Mouse (Mus musculus): Measurements from ENCODE around the gene Aldh1l2. TPM values are rescaled to one million over a fixed set of nuclear protein-coding genes. Genes with fewer than 3 reads are reported as not detected.

The Aldh1l2 gene
- 0.27 and 0.48 TPM in 2 replicates for polyA plus RNA-seq (2012; rRNA removed)

DNA sequence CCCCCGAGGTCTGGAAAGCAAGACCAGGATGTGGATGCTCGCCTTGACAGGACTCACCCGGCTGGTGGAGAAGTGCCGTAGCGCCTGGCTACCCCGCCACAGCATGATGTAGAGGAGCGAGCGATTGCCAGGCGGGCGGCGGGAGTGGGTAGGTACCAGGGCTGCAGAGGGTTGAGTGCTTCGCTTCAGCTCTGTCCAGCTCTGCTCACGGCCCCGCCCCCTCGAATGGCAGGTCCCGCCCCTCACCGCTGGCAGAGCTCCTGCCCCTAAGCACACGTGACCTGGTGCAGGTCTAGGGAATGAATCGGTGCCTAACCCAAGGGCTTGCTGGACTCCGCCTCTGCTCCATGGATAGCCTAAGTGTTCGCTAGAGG, at the start of gene Aldh1l2:
Aldh1l2 (minus strand) TSS at position 231 of the 374 bp plus-strand sequence.
- TF ChIP-seq POLR2A (IDR thresholded peaks at IDR 0.05; ENCODE audit: control insufficient read depth, extremely low read depth, insufficient read depth, low read length, poor library complexity) = no peak
- TF ChIP-seq CTCF (IDR thresholded peaks at IDR 0.05; ENCODE audit: borderline replicate concordance, control insufficient read depth, extremely low read depth, insufficient read depth, low read length, poor library complexity) = no peak
- Histone ChIP-seq H3K4me1 (replicated peaks; ENCODE audit: control insufficient read depth, insufficient read depth, low read length) (0 out of 2 replicates have a peak, but pooled peaks cover 7% of the 10 kb centered on the region), H3K4me3 (ENCODE audit: control insufficient read depth, insufficient read depth, low read length) (peak within 1 kb of the TSS; percentile 8; the same call in 1 of the 2 replicates), H3K36me3 (ENCODE audit: control insufficient read depth, insufficient read depth, low read length) (no peaks in the 10 kb centered on the region), H3K27ac (ENCODE audit: control insufficient read depth, insufficient read depth, low read length) (no peak within 1 kb of the TSS), H3K27me3 (ENCODE audit: control insufficient read depth, insufficient read depth, low read length) (peaks cover 2% of the 10 kb centered on the region; the same call in 1 of the 2 replicates)
- peak; percentile 50 for DNase-seq
- 2% methylated on average over 21 of the region's 21 CpGs for WGBS

DNA sequence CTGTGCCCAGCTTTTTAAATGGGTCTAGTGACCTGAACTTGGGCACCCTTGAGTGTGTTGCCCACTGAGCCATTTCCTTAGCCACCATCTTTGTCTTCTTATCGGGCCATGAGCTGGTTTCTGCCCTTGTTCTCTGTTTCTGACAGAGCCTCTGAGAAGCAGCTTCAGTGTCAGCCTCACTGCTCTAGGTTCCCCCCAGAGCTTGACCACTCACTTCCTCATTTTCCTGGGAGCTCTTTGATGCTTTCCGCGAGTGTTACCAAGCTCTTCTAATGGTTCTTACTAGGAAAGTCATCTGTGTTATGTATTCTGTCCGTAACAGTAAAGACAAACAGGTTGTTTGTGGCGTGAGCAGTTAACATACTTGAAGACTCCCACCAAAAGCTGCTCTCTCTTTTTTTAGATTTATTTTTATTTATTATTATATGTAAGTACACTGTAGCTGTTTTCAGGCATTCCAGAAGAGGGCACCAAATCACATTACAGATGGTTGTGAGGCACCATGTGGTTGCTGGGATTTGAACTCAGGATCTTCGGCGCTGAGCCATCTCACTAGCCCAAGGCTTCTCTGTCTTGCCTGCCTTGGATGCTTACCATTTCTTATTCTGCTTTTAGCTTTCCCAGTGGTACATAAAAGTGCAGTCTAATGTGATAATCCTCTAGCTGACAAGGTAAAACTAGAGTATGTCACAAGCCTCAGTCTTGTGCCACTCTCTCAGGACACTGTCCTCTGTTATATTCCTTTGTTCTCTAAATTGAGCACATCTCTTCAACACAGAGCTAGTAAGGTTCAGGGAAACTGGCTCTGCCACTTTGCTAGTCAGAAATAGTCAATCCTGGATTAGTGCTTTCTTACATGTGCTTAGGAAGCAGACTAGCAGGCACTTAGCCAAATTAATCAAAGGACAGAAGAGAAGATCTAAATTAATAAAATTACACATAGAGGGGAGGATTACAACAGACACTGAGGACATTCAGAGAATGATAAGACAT, 31.8 kb upstream of the Aldh1l2 start:
- TF ChIP-seq POLR2A (IDR thresholded peaks at IDR 0.05; ENCODE audit: control insufficient read depth, extremely low read depth, insufficient read depth, low read length, poor library complexity) = no peak
- TF ChIP-seq CTCF (IDR thresholded peaks at IDR 0.05; ENCODE audit: borderline replicate concordance, control insufficient read depth, extremely low read depth, insufficient read depth, low read length, poor library complexity) = no peak
- no peak overlapping the region for H3K4me3 ChIP-seq (ENCODE audit: control insufficient read depth, insufficient read depth, low read length)
- H3K36me3 ChIP-seq (ENCODE audit: control insufficient read depth, insufficient read depth, low read length) = peaks cover 62% of the 10 kb centered on the region
- 74% methylated on average over 7 of the region's 7 CpGs for WGBS
- H3K4me1 ChIP-seq (replicated peaks; ENCODE audit: control insufficient read depth, insufficient read depth, low read length) = no peaks in the 10 kb centered on the region
- no peak overlapping the region for H3K27ac ChIP-seq (ENCODE audit: control insufficient read depth, insufficient read depth, low read length)
- no peaks in the 10 kb centered on the region for H3K27me3 ChIP-seq (ENCODE audit: control insufficient read depth, insufficient read depth, low read length)
- no peak for DNase-seq

DNA sequence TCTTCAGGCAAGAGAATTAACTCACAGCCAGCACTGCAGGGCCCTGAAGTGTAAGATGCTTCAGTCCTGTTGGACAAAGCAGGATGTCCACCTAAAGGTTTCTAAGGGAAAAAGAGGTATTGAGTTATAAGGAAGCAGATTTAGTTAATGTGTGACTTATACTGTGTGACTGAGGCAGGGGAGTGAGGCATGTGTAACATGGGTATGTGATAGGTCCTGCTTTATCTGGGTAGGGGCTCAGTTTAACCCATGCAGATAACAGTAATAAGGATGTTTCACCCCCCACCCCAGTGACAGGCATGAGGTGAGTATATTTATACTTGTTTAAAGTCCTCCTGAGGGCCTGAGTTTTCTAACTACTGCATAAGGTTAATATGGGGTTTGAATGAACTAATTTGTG, 29.1 kb upstream of the Aldh1l2 start:
- Histone ChIP-seq H3K27me3 (ENCODE audit: control insufficient read depth, insufficient read depth, low read length) (no peaks in the 10 kb centered on the region), H3K27ac (ENCODE audit: control insufficient read depth, insufficient read depth, low read length) (no peak overlapping the region), H3K4me3 (ENCODE audit: control insufficient read depth, insufficient read depth, low read length) (no peak overlapping the region), H3K36me3 (ENCODE audit: control insufficient read depth, insufficient read depth, low read length) (peaks cover 70% of the 10 kb centered on the region), H3K4me1 (replicated peaks; ENCODE audit: control insufficient read depth, insufficient read depth, low read length) (no peaks in the 10 kb centered on the region)
- DNase-seq = no peak
- TF ChIP-seq CTCF (IDR thresholded peaks at IDR 0.05; ENCODE audit: borderline replicate concordance, control insufficient read depth, extremely low read depth, insufficient read depth, low read length, poor library complexity) (no peak), POLR2A (IDR thresholded peaks at IDR 0.05; ENCODE audit: control insufficient read depth, extremely low read depth, insufficient read depth, low read length, poor library complexity) (no peak)

DNA sequence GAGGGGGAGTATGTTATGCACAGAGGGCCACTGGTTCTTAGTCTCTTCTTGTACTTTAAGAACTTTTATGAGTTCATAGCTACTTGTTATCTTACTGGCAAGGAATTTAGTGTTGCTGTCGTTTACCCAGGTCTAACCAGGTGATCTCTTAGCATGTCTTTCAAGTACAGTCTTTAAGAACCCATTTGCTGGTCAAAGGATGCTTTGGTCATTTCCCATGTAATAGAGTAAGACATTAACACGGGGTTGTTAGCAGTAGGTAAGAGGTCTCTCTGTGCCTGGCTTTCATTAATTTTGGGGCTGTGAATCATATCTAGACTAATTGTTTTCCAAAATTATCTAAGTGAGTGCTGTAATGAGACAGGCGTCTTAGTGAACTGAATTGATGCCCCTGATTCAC, 11.4 kb upstream of the Aldh1l2 start:
- Histone ChIP-seq H3K4me3 (ENCODE audit: control insufficient read depth, insufficient read depth, low read length) (no peak overlapping the region), H3K27ac (ENCODE audit: control insufficient read depth, insufficient read depth, low read length) (no peak overlapping the region), H3K4me1 (replicated peaks; ENCODE audit: control insufficient read depth, insufficient read depth, low read length) (peaks cover 3% of the 10 kb centered on the region; the same call in 1 of the 2 replicates), H3K27me3 (ENCODE audit: control insufficient read depth, insufficient read depth, low read length) (no peaks in the 10 kb centered on the region), H3K36me3 (ENCODE audit: control insufficient read depth, insufficient read depth, low read length) (peaks cover 14% of the 10 kb centered on the region; the same call in 1 of the 2 replicates)
- WGBS = 79% methylated on average over 3 of the region's 3 CpGs
- no peak for DNase-seq
- TF ChIP-seq CTCF (IDR thresholded peaks at IDR 0.05; ENCODE audit: borderline replicate concordance, control insufficient read depth, extremely low read depth, insufficient read depth, low read length, poor library complexity) (no peak), POLR2A (IDR thresholded peaks at IDR 0.05; ENCODE audit: control insufficient read depth, extremely low read depth, insufficient read depth, low read length, poor library complexity) (no peak)

DNA sequence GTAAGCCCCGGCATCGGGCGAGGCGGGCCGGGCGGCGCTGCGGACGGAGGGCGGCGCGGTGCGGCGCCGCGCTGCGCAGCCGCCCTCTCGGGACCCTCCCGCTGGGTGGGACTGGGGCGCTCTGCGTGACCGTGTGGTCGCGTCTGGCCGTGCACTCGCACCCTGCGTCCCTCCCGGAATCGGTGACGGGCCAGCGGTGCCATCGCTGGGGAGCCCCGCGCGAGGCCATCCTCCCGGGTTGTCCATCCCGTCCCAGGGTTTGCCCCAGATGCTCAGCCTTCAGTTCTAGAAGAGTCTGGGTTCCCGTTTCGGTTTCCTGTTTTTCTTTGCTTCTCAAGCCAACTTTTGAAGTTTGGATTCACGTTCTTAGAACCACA, 10.2 kb upstream of the Aldh1l2 start:
- peaks cover 4% of the 10 kb centered on the region; the same call in 1 of the 2 replicates for H3K36me3 ChIP-seq (ENCODE audit: control insufficient read depth, insufficient read depth, low read length)
- no peaks in the 10 kb centered on the region for H3K27me3 ChIP-seq (ENCODE audit: control insufficient read depth, insufficient read depth, low read length)
- H3K27ac ChIP-seq (ENCODE audit: control insufficient read depth, insufficient read depth, low read length) = 0 out of 2 replicates have a peak overlapping the region, but pooled peaks have one; percentile 23
- peak; percentile 59 for DNase-seq
- WGBS = under 1% methylated on average over 41 of the region's 41 CpGs
- peak overlapping the region; percentile 90 for H3K4me3 ChIP-seq (ENCODE audit: control insufficient read depth, insufficient read depth, low read length)
- peaks cover 3% of the 10 kb centered on the region; the same call in 1 of the 2 replicates for H3K4me1 ChIP-seq (replicated peaks; ENCODE audit: control insufficient read depth, insufficient read depth, low read length)
- TF ChIP-seq CTCF (IDR thresholded peaks at IDR 0.05; ENCODE audit: borderline replicate concordance, control insufficient read depth, extremely low read depth, insufficient read depth, low read length, poor library complexity) (no peak), POLR2A (IDR thresholded peaks at IDR 0.05; ENCODE audit: control insufficient read depth, extremely low read depth, insufficient read depth, low read length, poor library complexity) (no peak)

DNA sequence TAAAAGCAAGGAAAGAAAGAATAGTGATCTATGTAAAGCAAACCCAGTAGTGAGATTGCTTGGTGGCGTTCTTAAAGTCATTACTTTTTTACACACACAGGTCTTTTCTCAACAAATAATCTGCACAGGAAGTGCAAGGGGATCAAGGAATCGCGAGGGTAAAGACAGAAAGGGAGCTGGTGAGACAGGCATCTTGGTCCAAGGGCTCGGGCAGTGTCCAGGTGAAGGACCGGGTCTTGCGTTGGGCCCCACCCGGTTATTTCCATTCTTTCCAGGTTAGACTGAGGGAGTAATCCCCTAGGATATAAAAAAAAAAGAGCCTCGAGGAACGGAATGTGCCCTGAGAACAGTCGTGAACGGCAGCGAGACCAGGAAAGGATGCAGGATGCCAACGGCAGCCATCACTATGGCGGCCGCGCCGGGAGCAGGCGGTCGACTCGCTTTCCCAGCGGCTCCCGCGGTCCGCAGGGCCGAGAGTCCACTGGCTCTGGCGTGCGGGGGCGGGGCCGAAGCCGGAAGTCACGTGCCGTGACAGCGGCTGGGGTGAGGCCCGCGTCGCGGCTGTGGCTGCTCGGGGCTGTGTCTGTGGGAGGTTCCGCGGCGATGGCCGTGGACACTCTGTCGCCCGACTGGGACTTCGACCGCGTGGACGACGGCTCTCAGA, 9.6 kb upstream of the Aldh1l2 start, which contains the start of gene Washc4:
Washc4 (plus strand) TSS at position 314 of the 664 bp plus-strand sequence.
- DNase-seq = peak; percentile 92
- TF ChIP-seq CTCF (IDR thresholded peaks at IDR 0.05; ENCODE audit: borderline replicate concordance, control insufficient read depth, extremely low read depth, insufficient read depth, low read length, poor library complexity) (no peak; the same call in 1 of the 2 replicates), POLR2A (IDR thresholded peaks at IDR 0.05; ENCODE audit: control insufficient read depth, extremely low read depth, insufficient read depth, low read length, poor library complexity) (peak; percentile 82; the same call in 1 of the 2 replicates)
- Histone ChIP-seq H3K27me3 (ENCODE audit: control insufficient read depth, insufficient read depth, low read length) (no peaks in the 10 kb centered on the region), H3K27ac (ENCODE audit: control insufficient read depth, insufficient read depth, low read length) (0 out of 2 replicates have a peak within 1 kb of the TSS, but pooled peaks have one; percentile 23), H3K4me1 (replicated peaks; ENCODE audit: control insufficient read depth, insufficient read depth, low read length) (peaks cover 3% of the 10 kb centered on the region; the same call in 1 of the 2 replicates), H3K36me3 (ENCODE audit: control insufficient read depth, insufficient read depth, low read length) (peaks cover 3% of the 10 kb centered on the region; the same call in 1 of the 2 replicates), H3K4me3 (ENCODE audit: control insufficient read depth, insufficient read depth, low read length) (peak within 1 kb of the TSS; percentile 90)
- WGBS = 3% methylated on average over 49 of the region's 49 CpGs

Measured in thymus, adult 2 months (tissue).